Mouse (Mus musculus): ENCODE measurements around the gene Pald1. TPM values are rescaled to one million over a fixed set of nuclear protein-coding genes. Genes with fewer than 3 reads are reported as not detected.

Pald1 gene
- polyA plus RNA-seq, 1 experiment from 2014 or later: 22.9 TPM

DNA sequence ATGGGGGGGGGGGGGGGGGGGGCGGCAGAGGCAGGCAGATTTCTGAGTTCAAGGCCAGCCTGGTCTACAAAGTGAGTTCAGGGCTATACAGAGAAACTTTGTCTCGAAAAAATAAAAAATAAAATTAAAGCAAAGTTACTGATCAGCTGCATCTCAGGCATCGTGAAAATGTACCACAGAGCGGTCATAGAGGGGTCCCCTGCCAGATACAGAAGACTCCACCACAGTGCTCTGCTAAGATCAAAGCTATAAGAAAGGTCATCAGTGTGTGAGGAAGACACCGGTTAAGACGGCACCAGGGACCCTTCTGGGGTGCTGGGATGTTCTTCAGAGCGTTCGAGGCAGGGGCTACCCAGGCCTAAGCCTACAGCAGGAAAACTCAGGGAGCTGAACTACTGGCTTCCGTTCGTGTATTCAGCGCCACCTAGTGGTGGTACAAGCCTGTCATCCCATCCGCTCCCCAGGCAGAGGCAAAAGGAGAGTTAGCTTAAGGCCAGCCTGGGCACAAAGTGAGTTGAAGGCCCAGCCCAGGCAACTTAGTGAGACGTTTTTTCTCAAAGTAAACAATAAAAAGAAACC, 15.9 kb upstream of the Pald1 start:
- Histone ChIP-seq H3K4me1 (replicated peaks; ENCODE audit: control insufficient read depth, insufficient read depth, low read length) (no peaks in the 10 kb centered on the region), H3K4me3 (ENCODE audit: low read depth, low read length) (no peak overlapping the region), H3K36me3 (ENCODE audit: control insufficient read depth, insufficient read depth, low read length) (no peaks in the 10 kb centered on the region), H3K9ac (ENCODE audit: low read length) (no peak overlapping the region), H3K4me2 (ENCODE audit: low read depth, low read length, severe bottlenecking) (no peak overlapping the region), H3K9me3 (ENCODE audit: control insufficient read depth, low read length) (no peaks in the 10 kb centered on the region), H3K27ac (ENCODE audit: low read depth, low read length) (no peak overlapping the region), H3K27me3 (ENCODE audit: control insufficient read depth, insufficient read depth, low read length) (no peaks in the 10 kb centered on the region)
- ATAC-seq (replicated peaks; ENCODE audit: low FRiP score) (peak; percentile 79), DNase-seq (ENCODE audit: low spot score) (peak; percentile 89)
- 25% methylated on average over 13 of the region's 13 CpGs for WGBS

DNA sequence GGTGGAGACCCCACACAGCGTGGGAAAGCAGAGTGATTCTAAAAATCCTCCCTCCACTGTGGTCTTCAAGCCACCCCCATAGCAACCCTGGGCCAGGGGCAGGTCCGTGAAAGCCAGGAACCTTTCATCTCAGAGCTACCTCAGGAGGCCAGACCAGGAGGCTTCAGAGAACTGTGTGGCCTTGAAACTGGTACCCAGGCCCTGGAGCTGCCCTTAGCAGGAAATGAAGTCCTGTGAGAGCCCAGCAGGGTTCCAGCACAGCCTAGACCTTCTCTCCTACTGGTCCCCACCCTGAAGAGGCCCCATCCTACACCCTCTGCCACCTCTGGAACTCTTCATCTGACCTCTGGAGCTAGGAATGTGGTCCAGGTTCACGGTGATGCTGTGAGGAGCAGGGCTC, 14.8 kb upstream of the Pald1 start:
- WGBS: 55% methylated on average over 3 of the region's 3 CpGs
- DNase-seq (ENCODE audit: low spot score): no peak
- H3K27me3 ChIP-seq (ENCODE audit: control insufficient read depth, insufficient read depth, low read length): no peaks in the 10 kb centered on the region

DNA sequence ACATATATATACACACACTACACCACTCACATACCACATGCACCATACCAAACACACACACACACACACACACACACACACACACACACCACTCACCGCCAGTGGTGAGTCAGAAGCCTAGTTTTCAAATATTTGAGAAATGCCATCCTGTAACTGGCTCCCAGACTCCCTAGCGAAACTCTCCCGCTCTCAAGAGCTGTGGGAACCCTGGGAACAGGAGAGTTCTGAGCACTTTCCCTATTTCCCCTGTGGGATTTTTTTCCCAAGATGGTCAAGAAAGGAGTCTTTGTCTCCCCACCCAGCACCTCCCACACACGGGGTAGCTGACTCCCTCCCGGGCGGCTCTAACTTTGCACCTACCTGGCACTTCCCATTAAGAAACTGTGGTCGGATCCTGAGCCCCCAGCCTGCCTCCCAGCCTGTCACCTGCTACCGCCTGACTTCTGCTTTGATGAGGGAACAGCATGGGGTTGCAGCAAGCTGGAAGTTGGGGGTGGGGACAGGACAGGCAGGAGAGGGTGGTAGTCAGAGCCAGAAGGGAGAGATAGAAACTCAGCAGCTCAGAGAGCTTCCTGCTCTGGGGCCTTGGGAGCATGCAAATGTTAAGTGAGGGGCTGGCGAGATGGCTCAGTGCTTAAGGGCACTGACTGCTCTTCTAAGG, 11.3 kb upstream of the Pald1 start:
- 24% methylated on average over 9 of the region's 9 CpGs for WGBS
- H3K4me2 ChIP-seq (ENCODE audit: low read depth, low read length, severe bottlenecking): no peak overlapping the region
- no peak overlapping the region for H3K9ac ChIP-seq (ENCODE audit: low read length)
- no peaks in the 10 kb centered on the region for H3K9me3 ChIP-seq (ENCODE audit: control insufficient read depth, low read length)
- no peak overlapping the region for H3K4me3 ChIP-seq (ENCODE audit: low read depth, low read length)
- no peak overlapping the region for H3K27ac ChIP-seq (ENCODE audit: low read depth, low read length)
- no peaks in the 10 kb centered on the region for H3K36me3 ChIP-seq (ENCODE audit: control insufficient read depth, insufficient read depth, low read length)
- ATAC-seq (replicated peaks; ENCODE audit: low FRiP score) (no peak), DNase-seq (ENCODE audit: low spot score) (no peak)
- H3K27me3 ChIP-seq (ENCODE audit: control insufficient read depth, insufficient read depth, low read length): no peaks in the 10 kb centered on the region
- no peaks in the 10 kb centered on the region for H3K4me1 ChIP-seq (replicated peaks; ENCODE audit: control insufficient read depth, insufficient read depth, low read length)

More for the DNA sequence above, 14.8 kb upstream of the Pald1 start:
- Histone ChIP-seq H3K4me3 (ENCODE audit: low read depth, low read length) (no peak overlapping the region), H3K4me1 (replicated peaks; ENCODE audit: control insufficient read depth, insufficient read depth, low read length) (no peaks in the 10 kb centered on the region), H3K9ac (ENCODE audit: low read length) (no peak overlapping the region), H3K27ac (ENCODE audit: low read depth, low read length) (no peak overlapping the region), H3K9me3 (ENCODE audit: control insufficient read depth, low read length) (no peaks in the 10 kb centered on the region), H3K4me2 (ENCODE audit: low read depth, low read length, severe bottlenecking) (no peak overlapping the region), H3K36me3 (ENCODE audit: control insufficient read depth, insufficient read depth, low read length) (no peaks in the 10 kb centered on the region)
- no peak for ATAC-seq (replicated peaks; ENCODE audit: low FRiP score)

DNA sequence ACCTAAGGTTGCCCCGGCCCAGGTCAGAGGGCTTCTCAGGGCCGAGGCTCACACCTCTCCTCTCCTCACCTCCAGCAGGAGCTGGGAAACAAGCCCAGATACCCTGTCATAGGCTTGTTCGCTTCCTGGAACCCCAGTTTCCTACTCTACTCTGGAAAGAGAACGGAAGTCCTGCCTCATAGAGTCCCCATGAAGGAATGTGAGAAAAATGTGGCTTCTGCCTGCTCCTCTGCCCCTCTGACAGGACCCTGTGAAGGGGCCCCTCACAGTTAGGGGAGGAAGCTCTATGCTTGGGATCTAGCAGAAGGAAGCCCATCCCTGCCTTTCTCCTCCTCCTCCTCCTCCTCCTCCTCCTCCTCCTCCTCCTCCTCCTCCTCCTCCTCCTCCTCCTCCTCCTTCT, 9.3 kb upstream of the Pald1 start:
- Histone ChIP-seq H3K27ac (ENCODE audit: low read depth, low read length) (no peak overlapping the region), H3K4me2 (ENCODE audit: low read depth, low read length, severe bottlenecking) (no peak overlapping the region), H3K4me3 (ENCODE audit: low read depth, low read length) (no peak overlapping the region), H3K9ac (ENCODE audit: low read length) (no peak overlapping the region), H3K36me3 (ENCODE audit: control insufficient read depth, insufficient read depth, low read length) (no peaks in the 10 kb centered on the region), H3K4me1 (replicated peaks; ENCODE audit: control insufficient read depth, insufficient read depth, low read length) (no peaks in the 10 kb centered on the region), H3K9me3 (ENCODE audit: control insufficient read depth, low read length) (no peaks in the 10 kb centered on the region), H3K27me3 (ENCODE audit: control insufficient read depth, insufficient read depth, low read length) (no peaks in the 10 kb centered on the region)
- WGBS: 64% methylated on average over 4 of the region's 4 CpGs
- DNase-seq (ENCODE audit: low spot score) (no peak), ATAC-seq (replicated peaks; ENCODE audit: low FRiP score) (no peak)

DNA sequence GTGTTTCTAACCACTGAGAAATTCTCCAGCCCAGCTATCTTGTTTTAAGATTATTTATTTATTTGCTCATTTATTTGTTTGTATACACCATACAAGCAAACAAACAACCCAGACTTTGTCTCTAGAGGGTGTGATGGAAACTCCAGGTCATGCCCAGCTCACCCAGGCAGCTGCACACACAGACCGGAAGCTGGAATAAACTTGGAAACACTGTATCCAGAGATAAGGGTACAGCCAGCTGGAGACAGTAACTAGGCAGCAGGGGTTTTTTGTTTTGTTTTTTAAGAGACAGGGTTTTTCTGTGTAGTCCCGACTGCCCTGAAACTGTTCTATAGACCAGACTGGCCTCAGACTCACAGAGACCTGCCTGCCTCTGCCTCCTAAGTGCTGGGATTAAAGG, 6.8 kb upstream of the Pald1 start:
- DNase-seq (ENCODE audit: low spot score): no peak
- H3K9me3 ChIP-seq (ENCODE audit: control insufficient read depth, low read length): no peaks in the 10 kb centered on the region
- WGBS: 79% methylated on average over 2 of the region's 2 CpGs
- no peaks in the 10 kb centered on the region for H3K4me1 ChIP-seq (replicated peaks; ENCODE audit: control insufficient read depth, insufficient read depth, low read length)
- ATAC-seq (replicated peaks; ENCODE audit: low FRiP score): no peak
- no peak overlapping the region for H3K4me2 ChIP-seq (ENCODE audit: low read depth, low read length, severe bottlenecking)
- H3K36me3 ChIP-seq (ENCODE audit: control insufficient read depth, insufficient read depth, low read length): no peaks in the 10 kb centered on the region
- H3K27me3 ChIP-seq (ENCODE audit: control insufficient read depth, insufficient read depth, low read length): no peaks in the 10 kb centered on the region
- H3K9ac ChIP-seq (ENCODE audit: low read length): no peak overlapping the region
- H3K4me3 ChIP-seq (ENCODE audit: low read depth, low read length): no peak overlapping the region
- no peak overlapping the region for H3K27ac ChIP-seq (ENCODE audit: low read depth, low read length)

DNA sequence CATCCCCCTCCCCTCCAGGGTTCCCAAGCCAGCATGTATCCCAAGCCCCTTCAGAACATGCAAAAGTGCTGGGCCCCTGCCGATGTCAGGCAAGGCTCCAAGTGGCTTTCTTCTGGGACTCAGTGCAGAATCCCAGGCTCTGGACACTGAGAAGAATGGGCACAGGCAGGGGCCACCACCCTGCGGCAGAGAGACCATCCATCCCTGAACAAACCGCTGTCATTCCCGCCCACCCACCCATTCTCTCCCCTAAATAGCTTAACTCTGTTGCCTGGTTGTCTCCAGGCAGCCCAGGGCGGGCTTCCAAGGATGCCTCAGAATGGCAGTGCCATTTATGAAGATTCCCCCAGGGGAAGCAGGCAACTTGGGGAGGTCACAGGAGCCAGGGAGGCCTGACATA, 5.7 kb upstream of the Pald1 start:
- Histone ChIP-seq H3K36me3 (ENCODE audit: control insufficient read depth, insufficient read depth, low read length) (no peaks in the 10 kb centered on the region), H3K27me3 (ENCODE audit: control insufficient read depth, insufficient read depth, low read length) (no peaks in the 10 kb centered on the region), H3K4me2 (ENCODE audit: low read depth, low read length, severe bottlenecking) (no peak overlapping the region), H3K9me3 (ENCODE audit: control insufficient read depth, low read length) (no peaks in the 10 kb centered on the region), H3K27ac (ENCODE audit: low read depth, low read length) (no peak overlapping the region), H3K9ac (ENCODE audit: low read length) (no peak overlapping the region), H3K4me3 (ENCODE audit: low read depth, low read length) (no peak overlapping the region), H3K4me1 (replicated peaks; ENCODE audit: control insufficient read depth, insufficient read depth, low read length) (no peaks in the 10 kb centered on the region; the same call in 1 of the 2 replicates)
- 38% methylated on average over 5 of the region's 5 CpGs for WGBS
- ATAC-seq (replicated peaks; ENCODE audit: low FRiP score) (no peak), DNase-seq (ENCODE audit: low spot score) (no peak)

DNA sequence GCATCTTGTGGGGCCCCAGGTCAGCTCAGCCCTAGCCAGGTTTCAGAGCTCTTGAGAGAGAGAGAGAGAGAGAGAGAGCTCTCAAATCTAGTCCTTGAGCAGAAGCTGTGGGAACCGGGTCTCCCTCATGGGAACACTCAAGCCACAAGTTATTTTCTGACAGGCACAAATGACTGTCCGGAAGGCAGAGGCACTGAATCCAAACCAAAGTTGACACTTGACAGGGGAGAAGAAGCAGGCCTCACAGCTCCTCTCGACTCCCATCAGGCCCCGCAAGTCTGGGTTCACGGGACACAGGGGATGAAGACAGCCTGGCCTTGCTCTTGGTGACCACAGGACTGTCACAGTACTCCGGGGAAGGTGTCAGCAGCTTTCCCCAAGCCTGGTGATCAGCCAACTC, 3.0 kb upstream of the Pald1 start:
- Histone ChIP-seq H3K4me2 (ENCODE audit: low read depth, low read length, severe bottlenecking) (no peak overlapping the region), H3K9me3 (ENCODE audit: control insufficient read depth, low read length) (no peaks in the 10 kb centered on the region), H3K4me3 (ENCODE audit: low read depth, low read length) (no peak overlapping the region), H3K9ac (ENCODE audit: low read length) (no peak overlapping the region), H3K4me1 (replicated peaks; ENCODE audit: control insufficient read depth, insufficient read depth, low read length) (peaks cover 7% of the 10 kb centered on the region; the same call in 1 of the 2 replicates), H3K36me3 (ENCODE audit: control insufficient read depth, insufficient read depth, low read length) (no peaks in the 10 kb centered on the region), H3K27ac (ENCODE audit: low read depth, low read length) (no peak overlapping the region), H3K27me3 (ENCODE audit: control insufficient read depth, insufficient read depth, low read length) (no peaks in the 10 kb centered on the region)
- ATAC-seq (replicated peaks; ENCODE audit: low FRiP score) (no peak), DNase-seq (ENCODE audit: low spot score) (no peak)
- 81% methylated on average over 6 of the region's 6 CpGs for WGBS

DNA sequence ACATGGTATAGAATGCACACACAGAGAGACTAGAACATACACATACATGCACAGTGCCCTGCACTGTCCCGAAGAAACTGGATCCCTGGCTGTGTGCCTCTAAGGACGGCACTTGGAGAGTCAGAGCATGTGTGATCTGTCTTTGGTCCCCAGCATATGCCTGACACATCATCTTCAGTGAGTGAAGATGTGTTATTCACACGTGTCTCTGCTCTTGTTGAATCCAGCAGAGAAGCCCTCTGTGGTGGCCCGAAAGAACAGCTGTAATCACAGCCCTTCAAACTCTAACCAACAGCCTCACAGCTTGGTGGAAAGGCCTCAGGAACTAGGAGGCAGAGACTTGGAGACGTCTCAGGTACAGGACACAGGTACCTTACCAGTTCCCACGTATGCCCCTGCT, 1.8 kb upstream of the Pald1 start:
- no peak overlapping the region for H3K9ac ChIP-seq (ENCODE audit: low read length)

DNA sequence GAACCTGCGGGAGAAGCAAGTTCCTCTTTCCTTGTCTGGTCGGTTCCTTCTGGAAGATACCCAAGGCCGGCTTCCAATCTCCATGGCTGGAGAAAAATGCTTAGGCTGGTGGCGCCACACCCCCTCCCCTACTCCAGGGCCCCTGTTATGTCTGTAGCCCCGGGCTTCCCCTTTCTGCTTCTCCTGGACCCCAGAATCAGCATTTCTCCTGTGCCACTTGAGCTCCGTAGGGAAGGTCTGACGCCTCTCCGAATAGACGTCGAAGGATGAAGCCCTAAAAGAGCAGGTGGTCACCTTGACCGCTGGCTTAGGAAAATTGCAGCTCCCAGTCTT, 351 bp upstream of the Pald1 start:
- peak overlapping the region; percentile 97 for H3K4me2 ChIP-seq (ENCODE audit: low read depth, low read length, severe bottlenecking)
- no peak for DNase-seq (ENCODE audit: low spot score)
- H3K4me1 ChIP-seq (replicated peaks; ENCODE audit: control insufficient read depth, insufficient read depth, low read length): peaks cover 9% of the 10 kb centered on the region; the same call in 1 of the 2 replicates
- 2% methylated on average over 11 of the region's 11 CpGs for WGBS
- H3K4me3 ChIP-seq (ENCODE audit: low read depth, low read length): peak overlapping the region; percentile 53
- no peak overlapping the region for H3K27ac ChIP-seq (ENCODE audit: low read depth, low read length)
- peak; percentile 52 for ATAC-seq (replicated peaks; ENCODE audit: low FRiP score)
- no peaks in the 10 kb centered on the region for H3K9me3 ChIP-seq (ENCODE audit: control insufficient read depth, low read length)
- H3K27me3 ChIP-seq (ENCODE audit: control insufficient read depth, insufficient read depth, low read length): no peaks in the 10 kb centered on the region; the same call in 1 of the 2 replicates
- H3K9ac ChIP-seq (ENCODE audit: low read length): peak overlapping the region; percentile 77
- no peaks in the 10 kb centered on the region for H3K36me3 ChIP-seq (ENCODE audit: control insufficient read depth, insufficient read depth, low read length)

More for the DNA sequence above, 1.8 kb upstream of the Pald1 start:
- H3K9me3 ChIP-seq (ENCODE audit: control insufficient read depth, low read length): no peaks in the 10 kb centered on the region
- H3K36me3 ChIP-seq (ENCODE audit: control insufficient read depth, insufficient read depth, low read length): no peaks in the 10 kb centered on the region
- no peak overlapping the region for H3K27ac ChIP-seq (ENCODE audit: low read depth, low read length)
- WGBS: 78% methylated on average over 6 of the region's 6 CpGs
- H3K4me3 ChIP-seq (ENCODE audit: low read depth, low read length): no peak overlapping the region
- no peak overlapping the region for H3K4me2 ChIP-seq (ENCODE audit: low read depth, low read length, severe bottlenecking)
- no peaks in the 10 kb centered on the region; the same call in 1 of the 2 replicates for H3K27me3 ChIP-seq (ENCODE audit: control insufficient read depth, insufficient read depth, low read length)
- ATAC-seq (replicated peaks; ENCODE audit: low FRiP score) (no peak), DNase-seq (ENCODE audit: low spot score) (no peak)
- peaks cover 8% of the 10 kb centered on the region; the same call in 1 of the 2 replicates for H3K4me1 ChIP-seq (replicated peaks; ENCODE audit: control insufficient read depth, insufficient read depth, low read length)

Measured in forebrain, embryonic 11.5 days (tissue).